Mouse (Mus musculus) stomach, embryonic 14.5 days (tissue): Measurements from ENCODE around the gene Golga1. TPM values are rescaled to one million over a fixed set of nuclear protein-coding genes. Genes with fewer than 3 reads are reported as not detected.

ENCODE experiments used
- polyA plus RNA-seq: library from polyadenylated mRNA; unstranded; fragments of >200 nt; fragmentation: Nextera tagmentation; extraction: Ambion mirVana; gene quantifications from 2 replicates; pipeline ENCODE4 v1.2.1, GENCODE M21; 2014

The Golga1 gene
- polyA plus RNA-seq, 1 experiment from 2014 or later, result 36.1 TPM

Other genes with a start within 250 kb of the Golga1 start
- 2.6 and 3.3 TPM in 2 replicates for gene Nr6a1, start 137.9 kb downstream of the Golga1 start, polyA plus RNA-seq
- 3.5 and 3.6 TPM in 2 replicates for gene Olfml2a, start 133.6 kb downstream of the Golga1 start, polyA plus RNA-seq
- gene Wdr38, start 68.1 kb downstream of the Golga1 start, polyA plus RNA-seq, result 1.1 and 1.8 TPM in 2 replicates
- gene Arpc5l, start 60.2 kb downstream of the Golga1 start, polyA plus RNA-seq, result 119 and 124 TPM in 2 replicates
- gene Rpl35, start 59.9 kb downstream of the Golga1 start, polyA plus RNA-seq, result 1,103 and 1,116 TPM in 2 replicates
- gene Scai, start 125.2 kb upstream of the Golga1 start, polyA plus RNA-seq, result 12.1 and 16.6 TPM in 2 replicates
- gene Ppp6c, start 160.9 kb upstream of the Golga1 start, polyA plus RNA-seq, result 70.4 and 82.7 TPM in 2 replicates